Mouse (Mus musculus): ENCODE data around the gene Serpina1e.

DNA sequence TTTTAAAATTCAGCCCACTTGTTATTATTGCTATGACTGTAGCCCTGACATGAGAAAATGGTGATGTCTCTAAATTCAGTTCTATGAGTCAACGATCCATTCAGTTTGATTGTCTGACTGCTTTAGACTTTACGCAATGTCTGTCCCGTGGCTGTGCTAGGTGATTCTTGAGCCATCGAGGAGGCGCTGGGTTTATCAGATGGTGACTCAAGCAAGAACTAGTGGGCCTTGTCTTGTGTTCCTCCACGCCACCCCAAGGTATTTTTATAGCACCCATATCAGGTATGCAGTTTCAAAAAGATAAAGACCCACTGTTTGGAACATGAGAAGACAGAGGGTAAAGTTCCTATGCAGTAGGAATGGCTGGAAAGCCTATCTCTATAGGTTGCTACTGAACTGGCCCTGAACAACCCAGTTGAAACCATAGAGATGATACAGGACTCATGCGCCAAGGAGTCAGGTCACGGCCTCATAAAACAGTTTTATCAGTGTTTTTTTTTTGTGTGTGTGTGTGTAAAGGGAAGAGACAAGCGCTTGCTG is 10.9 kb upstream of the Serpina1e start:
- TF ChIP-seq CTCF (IDR thresholded peaks at IDR 0.05; ENCODE audit: low read depth) (no peak), EP300 (IDR thresholded peaks at IDR 0.05; ENCODE audit: low read depth) (no peak)

Measured in heart, postnatal 0 days (tissue).